Mouse (Mus musculus): Measurements from ENCODE around the gene Angptl2.

Angptl2 gene

DNA sequence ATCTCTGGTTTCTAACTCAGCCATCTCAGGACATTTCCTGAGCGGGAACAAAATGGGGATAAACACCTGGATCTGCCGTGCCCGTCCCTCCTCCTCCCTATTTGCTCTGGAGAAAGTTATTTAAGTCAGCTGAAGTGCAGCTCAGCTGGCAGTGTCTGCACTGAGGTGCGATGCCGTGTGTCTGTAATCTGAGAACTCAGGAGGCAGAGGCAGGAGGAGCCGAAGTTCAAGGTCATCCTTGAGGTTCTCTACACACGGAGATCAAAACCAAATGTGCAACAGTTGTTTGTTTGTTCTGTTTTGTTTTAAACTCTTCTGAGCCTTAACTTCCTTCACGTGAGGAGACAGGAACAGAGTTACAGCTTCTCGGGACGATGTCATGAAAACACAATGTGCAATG lies 14.8 kb downstream of the Angptl2 start:
- no peak for DNase-seq (ENCODE audit: low spot score)

DNA sequence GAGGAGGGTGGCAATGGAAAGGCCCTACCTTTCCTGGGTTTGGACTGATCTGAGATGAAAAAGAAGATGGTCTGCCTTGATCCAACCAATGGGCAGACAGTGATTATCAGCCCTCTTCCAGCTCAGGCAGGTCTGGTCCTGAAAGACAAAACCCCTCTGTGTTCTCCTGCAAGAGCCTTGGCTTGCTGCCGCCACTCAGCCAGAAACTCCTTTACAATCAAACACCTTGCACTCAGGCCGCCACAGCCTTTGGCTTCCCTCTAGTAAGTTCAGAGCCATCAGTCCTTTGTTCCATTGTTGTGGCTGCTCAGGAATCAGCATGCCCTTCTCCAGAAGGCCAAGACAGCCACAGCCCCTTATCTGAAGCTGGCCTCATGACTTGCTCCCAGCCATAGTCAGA lies 15.9 kb downstream of the Angptl2 start:
- DNase-seq (ENCODE audit: low spot score): no peak

DNA sequence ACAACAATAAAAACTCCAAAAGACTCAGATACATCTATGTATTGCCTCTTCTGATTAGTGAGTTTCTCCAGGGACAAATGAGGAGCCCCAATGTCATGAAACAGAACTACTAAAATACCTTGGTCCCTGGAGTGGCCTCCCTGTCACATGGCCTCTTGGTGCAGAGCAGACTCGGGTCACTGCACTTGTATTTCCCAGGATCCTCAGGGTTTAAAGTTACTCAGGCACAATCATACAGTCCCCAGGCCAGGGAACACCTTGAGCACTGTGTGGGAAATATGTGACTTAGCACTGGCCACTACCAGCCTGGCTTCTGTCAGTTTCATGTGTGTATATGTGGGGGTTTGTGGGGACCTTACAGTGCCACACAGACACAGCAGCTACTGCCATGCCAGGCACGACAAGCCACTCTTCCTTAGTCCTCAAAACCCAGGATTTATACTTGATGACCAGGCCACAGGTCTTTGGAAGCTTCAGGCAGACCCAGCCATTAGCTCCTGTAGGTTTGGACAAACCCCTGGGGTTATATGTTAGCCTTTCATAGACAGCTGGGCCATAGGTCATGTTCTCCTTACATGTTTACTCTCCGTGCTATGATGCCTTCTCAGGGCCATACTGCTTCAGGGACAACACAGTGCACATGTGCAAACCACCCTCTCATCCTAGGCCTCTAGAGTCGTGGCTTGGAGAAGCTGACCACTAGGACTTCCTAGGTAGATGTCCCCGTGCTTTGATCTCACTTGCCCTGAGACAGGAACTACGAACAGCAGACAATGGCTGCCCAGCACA lies 17.1 kb downstream of the Angptl2 start:
- no peak for DNase-seq (ENCODE audit: low spot score)

DNA sequence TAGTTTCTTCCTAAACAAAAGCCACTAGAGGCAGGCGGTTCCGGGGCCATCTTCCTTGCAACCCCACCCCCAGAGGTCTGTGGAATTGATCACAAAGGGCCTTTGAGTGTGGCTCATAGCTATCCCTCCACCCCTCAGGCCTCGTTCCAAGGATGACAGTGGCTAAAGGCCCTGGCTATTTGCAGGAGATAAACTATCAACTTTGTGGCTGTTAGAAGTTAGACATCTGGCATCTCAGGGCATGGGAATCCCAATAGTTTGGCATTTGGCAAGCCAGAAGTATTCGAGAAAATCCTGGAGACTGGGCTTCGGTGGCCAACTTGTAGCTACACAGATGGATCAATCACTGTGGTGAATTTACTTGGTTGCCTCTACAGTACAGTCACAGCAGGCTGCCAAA lies 18.0 kb downstream of the Angptl2 start:
- no peak for DNase-seq (ENCODE audit: low spot score)

DNA sequence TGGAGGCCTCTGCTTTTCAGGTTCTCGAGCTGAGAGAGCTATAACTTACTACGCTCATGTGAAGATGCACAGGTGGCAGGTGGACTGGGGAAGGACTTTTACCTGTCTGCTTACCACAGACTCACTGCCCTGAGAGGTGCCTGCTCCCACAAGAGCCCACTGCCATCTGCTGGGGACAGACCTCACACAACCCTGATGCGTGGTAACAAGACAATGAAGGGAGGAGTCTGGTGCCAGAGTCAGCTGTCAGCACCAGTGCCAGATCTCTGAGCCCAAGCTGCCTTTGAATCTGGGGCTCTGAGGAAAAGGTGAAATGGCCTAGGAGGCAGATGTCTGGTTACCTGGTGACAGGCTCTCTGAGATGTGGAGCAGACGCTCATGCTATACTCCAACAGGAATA lies 19.0 kb downstream of the Angptl2 start:
- DNase-seq (ENCODE audit: low spot score): no peak

DNA sequence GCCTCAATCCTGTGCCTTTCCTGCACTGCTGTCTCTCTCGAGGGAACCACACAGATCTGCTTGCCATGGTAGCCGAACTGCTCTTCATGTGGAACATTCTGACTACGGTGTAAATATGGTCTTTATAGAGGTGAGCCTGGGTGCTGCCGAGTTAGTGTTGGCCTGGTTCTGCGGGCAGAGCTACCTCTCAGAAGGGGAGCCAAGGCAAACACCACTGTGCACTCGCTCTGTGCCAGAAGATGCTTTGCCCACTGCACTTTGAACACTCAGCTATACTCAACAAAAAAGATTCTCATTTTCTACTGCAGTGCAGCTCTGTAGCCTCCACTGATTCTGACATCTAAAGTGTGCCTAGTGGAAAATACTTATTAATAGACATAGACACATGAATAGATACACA lies 21.7 kb downstream of the Angptl2 start:
- DNase-seq (ENCODE audit: low spot score): no peak

DNA sequence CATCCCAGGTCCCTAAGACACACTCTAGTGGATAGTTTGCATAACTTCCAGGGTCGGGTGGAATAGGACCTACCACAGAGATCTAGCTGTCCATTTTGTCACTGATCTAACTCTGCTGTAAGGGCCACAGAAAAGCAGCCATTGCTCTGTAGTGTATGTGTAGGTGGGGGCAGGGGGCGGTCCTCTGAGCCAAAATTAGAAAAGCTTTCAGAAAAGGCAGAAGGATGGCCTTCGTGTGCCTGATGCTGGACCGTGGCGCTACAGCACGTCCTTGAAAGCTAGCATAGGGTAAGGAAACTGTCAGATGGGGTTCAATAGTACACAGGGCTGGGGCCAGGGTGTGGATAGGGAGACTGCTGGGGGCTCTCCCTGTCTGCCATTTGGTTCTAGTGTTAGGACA lies 29.0 kb downstream of the Angptl2 start:
- DNase-seq (ENCODE audit: low spot score): no peak

DNA sequence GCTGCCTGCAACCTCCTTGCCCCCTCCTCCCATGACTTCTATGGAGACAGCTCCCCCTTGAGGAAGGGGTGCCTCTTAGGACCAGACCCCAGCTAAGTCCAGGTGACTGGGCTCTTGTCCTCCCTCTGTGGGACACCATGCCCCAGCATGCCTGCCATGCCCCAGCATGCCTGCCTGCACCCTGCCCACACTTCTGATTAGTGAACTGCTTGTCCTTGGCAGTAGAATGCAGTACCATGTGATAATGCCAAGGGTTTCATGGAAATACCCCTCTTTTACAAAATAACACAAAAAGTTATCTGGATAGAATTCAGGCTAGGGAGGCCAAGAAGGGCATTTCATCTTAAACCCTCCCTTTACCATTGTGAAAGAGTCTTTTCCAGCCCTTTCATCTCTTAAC lies 29.5 kb downstream of the Angptl2 start:
- DNase-seq (ENCODE audit: low spot score): no peak

DNA sequence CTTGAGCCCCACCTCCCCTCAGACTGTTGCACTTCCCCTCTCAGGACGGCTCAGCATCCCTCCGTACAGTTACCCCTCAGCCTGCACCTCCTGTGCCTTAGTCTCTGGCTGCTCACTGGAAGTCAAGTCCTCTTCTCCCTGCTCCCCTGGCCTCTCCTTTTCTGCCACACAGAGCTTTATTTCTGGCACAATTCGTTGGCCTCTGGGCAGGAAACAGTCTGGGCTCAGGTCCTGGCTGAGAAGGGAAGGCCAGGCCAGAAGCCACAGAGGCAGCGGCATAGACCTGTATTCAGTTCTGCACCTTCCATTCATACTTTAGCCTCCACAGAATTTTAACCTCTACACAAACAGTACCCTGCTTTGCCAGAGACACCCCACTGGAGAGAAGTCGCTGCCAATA lies 31.0 kb downstream of the Angptl2 start:
- DNase-seq (ENCODE audit: low spot score): no peak

DNA sequence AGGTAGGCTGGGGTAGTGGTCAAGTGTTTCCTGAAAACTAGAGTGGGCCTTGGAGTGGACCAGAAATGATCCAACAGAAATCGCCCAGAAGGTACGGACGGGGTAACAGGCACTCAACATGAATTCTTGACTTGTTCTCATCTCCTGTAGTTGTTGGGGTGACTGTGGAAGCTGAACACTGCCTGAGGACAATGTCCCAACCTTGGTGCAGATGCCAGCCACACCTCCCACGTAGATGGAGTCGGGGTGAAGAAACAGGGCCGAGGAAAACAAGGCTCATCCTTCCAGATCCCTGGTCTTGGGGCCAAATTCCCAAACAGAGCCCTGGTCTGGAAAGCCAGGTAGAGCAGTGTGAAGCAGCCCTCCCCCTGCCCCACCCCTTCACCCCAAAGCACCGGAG lies 32.7 kb downstream of the Angptl2 start:
- DNase-seq (ENCODE audit: low spot score): no peak

DNA sequence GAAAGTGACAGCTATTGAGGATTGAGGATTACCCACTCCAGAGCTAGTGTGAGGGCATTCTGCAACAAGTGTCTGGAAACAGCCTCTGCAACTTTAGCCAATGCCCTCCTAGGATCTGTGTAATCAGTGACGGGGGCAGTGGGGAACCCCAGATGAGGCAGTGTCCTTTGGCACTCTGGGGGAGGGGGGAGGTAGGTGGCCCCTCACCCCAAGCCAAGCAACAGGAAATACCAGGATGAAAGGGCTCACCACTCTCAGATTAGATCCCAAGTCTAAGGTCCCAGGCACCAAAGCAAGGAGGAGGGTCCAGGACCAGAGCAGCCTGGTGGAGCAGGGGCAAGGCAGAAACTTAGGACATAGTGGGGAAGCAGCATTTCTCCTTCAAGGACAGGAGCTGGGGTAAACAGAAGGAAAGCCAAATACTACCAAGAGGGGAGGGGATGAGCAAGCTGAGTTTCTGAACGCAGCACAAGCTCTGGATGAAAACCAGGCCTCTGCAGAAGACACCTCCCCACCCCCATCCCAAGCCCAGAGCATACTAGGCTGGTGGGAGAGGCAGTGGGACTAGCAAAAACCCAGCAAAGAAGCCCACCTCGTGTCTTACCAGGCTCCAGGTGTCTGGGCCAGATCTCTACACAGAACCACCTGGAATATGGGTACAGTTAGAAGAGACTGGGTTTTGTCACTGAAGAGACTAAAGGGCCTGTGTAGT lies 34.2 kb downstream of the Angptl2 start:
- DNase-seq (ENCODE audit: low spot score): no peak

DNA sequence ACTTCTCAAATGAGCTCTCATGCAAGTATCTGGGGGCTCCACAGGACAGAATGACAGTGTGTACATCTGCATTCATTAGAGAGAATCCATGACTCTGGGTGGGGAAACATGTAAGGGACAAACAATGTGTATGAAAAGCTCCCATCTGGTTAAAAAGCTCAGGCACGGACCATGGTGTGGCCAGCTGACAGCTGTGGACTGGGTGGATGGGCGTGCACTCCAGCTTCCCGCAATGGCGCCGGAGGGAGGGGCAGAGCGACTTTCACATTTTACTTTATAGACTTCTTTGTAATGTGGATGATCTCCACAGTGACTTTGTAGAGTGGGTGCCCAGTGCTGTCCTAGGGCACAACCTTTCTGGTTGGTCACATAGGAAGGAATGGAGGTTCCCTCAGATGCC lies 36.9 kb downstream of the Angptl2 start:
- DNase-seq (ENCODE audit: low spot score): no peak

DNA sequence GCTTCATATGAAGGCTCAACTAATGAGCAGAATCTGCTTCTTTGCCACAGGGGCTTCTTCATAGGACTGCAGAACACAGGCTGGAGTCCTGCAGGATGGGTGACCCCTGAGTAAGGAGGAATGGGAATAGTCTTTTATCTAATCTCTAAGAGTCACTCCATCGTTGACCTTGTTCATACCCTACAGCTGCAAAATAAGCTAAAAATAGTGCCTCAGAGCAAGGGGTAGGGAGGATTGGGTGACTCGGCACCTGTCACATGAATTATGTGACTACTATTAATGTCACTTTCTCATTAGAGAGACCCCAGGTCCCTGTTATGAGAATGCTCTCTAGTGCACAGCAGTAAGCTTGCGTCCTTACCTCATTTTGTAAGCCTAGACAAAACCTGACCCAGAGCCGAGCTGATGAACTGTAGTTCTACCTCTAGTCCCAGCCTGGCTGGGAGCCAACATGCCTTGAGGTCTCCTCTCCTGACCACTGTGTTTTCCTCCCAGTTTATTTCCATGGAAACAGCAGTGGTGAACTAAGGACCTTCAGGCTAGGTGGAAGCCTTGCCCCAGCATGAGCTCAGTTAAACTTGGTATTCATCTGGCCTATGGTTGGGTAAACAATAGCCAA lies 37.8 kb downstream of the Angptl2 start:
- no peak for DNase-seq (ENCODE audit: low spot score)

DNA sequence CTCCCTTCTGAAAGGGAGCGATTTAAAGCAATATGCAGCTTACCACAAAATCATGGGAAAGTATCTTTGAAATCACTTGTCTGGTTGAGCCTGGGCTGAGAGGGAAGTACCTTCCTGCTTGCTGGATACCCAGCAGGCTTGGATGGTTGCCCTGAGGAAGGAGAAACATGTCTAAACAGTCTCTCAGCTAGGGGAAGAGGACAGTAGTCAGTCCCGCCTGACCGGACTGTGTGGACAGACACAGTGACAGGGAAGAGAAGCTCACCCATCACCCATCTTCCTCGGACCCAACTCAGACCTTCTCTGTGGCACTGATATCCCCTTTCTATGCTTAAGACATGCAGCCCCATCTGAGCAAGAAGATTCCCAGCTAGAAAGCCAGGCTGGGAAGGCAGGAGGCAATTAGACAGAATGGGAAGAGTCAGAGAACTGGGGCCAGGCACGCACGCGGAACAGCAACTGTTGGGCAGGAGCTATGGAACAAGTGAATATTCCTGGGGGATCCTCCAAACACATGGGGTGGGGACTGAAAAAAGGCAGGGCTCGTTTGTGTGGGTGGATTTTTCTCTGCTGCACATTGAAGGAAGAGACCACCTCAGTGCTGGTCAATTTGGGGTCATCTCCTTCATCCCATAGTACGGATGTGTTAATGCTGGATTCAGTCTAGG lies 38.6 kb downstream of the Angptl2 start:
- DNase-seq (ENCODE audit: low spot score): no peak

DNA sequence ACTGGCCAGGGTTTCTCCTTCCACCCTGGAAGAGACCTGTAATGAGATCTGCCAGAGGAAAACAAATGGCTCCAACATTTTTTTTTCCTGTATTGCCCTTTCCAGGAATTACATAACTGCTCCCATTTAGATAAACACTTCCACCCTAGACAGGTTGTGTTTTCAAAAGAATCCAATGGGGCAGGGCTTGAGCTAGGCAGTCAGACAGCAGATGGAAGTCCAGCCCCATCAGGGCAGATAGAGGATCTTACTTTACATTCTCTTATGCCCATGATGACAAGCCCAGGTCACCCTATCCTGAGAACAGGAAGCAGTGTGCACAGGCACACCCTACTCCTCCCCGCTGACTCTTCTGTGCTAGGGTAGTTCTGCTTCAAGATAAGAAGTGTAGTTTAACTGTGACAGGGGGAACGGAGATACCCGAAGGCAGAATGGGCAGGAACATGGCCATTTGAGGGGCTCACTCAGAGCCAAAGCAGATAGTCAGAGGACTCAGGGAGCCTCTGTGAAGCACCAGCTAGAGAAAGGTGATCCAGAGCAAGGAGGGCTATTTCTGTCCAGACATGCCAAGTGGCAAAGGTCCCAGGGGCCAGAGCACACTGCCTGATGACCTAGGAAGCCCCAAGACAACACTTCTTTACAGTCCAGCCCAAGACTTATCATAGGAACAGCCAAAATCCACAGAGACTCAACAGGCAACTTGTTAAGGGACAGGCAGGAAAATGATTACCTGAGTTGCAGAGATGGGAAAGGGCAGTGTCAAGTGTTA lies 41.1 kb downstream of the Angptl2 start:
- peak; percentile 52 for DNase-seq (ENCODE audit: low spot score)

DNA sequence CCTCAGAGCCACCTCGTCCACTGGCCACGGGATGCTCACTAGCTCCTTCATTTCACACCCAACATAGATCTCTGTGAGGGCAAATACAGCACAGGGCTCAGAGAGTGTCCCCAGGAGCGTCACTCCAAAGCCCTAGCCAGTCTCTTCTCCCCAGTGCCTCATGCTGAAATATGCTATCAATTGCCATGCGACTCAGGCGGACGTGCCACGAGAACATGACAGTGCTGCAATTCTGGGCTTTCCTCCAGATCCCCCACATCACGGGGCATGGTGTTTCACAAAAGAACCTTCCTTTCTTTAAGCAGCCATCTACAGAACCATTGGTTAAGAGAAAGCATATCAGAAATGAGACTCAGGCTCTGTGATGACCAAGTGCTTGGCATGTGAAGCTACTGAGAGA lies 44.9 kb downstream of the Angptl2 start:
- DNase-seq (ENCODE audit: low spot score): no peak

DNA sequence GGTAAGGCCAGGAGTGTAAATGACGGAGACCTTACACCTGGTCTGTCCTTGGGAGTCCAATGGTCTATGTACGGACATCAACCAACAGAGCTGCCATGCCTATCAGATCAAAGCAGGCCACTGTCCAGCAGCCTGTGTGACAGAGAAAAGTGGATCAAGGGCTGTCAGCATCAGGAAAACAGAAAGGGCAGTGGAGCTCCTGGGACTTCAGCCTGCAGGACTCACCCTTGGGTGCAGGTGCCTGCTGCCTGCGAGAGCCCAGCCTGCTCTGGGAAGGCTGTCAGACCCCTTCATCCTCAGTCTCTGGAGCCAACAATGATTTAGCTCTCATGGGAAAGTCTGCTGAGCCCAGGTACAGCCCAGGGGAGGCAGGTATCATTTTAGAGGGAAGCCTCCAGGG lies 45.6 kb downstream of the Angptl2 start:
- no peak for DNase-seq (ENCODE audit: low spot score)

DNA sequence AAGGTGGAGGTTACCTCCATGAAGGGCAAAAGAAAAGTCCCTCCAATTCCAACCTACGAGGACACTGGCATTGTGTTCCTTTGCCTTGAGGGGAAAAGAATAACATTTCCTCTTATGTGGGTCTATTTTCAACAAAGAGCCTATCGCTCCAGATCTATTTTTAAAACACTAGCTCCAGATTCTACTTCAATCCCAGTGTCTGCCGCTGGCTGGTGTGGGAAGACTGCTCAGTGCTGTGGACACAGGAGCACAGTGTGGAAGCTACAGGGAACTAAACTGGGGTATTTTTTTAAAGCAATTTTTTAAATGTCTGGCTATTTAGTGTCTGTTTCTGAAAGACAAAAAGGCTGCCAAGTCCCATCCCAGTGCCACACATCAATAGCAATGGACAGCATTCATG lies 49.9 kb downstream of the Angptl2 start:
- DNase-seq (ENCODE audit: low spot score): no peak

DNA sequence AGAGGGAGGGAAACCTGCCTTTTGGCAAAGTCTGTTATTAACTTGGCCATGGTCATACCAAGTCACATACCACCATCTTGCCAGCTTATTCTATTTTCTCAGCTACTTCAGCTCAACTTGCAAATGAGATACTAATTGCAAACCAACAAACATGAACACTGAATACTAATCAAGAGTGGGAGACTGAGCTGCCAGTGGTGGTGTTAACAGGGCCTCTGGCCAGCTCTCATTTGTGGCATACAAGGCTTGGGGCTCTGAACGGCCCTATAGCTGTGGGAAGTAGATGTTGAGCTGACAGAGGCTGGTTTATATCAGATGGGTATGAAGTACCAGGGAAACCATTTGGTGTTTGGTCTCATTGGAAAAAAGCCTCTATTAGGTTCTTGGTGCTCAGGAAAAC lies 51.2 kb downstream of the Angptl2 start:
- no peak for DNase-seq (ENCODE audit: low spot score)

DNA sequence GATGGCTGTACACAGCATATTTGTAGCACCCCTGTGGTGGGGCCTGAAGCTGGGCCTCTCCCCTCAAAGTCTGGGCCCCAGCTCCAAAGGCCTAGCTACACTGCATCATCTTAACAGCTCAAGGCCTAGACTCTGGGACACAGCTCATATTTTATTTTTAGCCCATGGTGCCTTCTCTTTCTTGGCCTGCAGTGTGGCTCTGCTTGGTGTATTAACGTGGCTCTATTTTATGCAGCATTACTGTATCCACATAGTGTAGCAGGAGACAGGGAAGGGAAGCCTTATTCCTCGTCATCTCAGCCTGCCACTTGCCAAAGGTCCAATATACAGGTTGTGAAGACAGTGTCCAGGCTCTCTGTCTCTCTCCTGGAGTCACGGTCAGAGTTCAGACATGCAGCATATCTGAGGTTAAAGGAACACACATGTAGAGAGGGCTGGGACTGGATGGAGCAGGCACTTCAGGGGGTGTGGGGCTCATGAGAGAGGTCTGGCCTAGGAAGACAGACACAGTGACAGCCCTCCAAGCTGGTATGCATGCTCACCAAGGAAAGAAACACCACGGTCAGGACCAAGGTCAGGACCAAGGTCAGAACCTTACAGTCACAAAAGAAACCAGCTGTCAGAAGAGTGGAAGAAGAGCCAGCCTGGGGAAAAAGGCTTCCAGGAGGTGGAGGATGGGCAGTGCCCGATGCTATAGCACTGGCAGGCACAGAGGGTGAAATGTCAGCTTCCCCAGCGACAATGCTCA lies 52.7 kb downstream of the Angptl2 start:
- DNase-seq (ENCODE audit: low spot score): no peak

DNA sequence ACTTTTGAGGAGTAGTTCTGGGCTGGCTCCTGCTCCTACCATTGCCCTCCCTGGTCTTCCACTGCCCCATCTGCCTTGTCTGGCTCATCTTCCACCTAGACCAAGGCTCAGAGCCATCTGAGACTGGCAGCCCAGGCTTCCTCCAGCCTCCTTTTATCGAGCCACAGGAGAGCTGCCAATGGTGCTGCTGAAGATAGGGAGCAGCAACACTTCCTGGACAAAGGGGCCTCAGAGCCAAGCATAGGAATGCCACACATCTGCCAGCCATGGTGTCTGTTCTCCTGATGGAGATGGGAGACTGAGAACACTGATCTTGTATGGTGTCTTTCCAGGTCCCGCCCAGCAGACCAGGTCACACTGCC lies 53.2 kb downstream of the Angptl2 start:
- DNase-seq (ENCODE audit: low spot score): no peak
